Mouse (Mus musculus) neural tube, embryonic 15.5 days (tissue): ENCODE results near the gene Rhebl1. TPM values are rescaled to one million over a fixed set of nuclear protein-coding genes. Genes with fewer than 3 reads are reported as not detected.
"Not testable (repeated sequence)": the region's sequence is repeated elsewhere in the genome, so short reads cannot be mapped to it uniquely, and the experiment has no call there.

Source experiments
- ATAC-seq: fragments of 200-750 bp; cut with Nextera tagmentation; 2 replicates; pipeline ENCODE4 v1.8.0; 2017; ENCODE audit warnings: mild to moderate bottlenecking, moderate TSS enrichment, moderate library complexity; ENCODE audit not compliant: low FRiP score
- H3K27ac ChIP-seq: fragments of 300-500 bp; sonication (generic); replicated peaks from 2 replicates; pipeline ENCODE4 v1.5.1; 2015; ENCODE audit warnings: mild to moderate bottlenecking, inconsistent platforms
- H3K27me3 ChIP-seq: fragments of 300-500 bp; sonication (generic); replicated peaks from 2 replicates; pipeline ENCODE4 v1.6.1; 2015; ENCODE audit warnings: inconsistent platforms
- H3K36me3 ChIP-seq: fragments of 300-500 bp; sonication (generic); 2 replicates; pipeline ENCODE4 v1.6.1; 2015; ENCODE audit warnings: inconsistent platforms
- H3K4me1 ChIP-seq: fragments of 300-500 bp; sonication (generic); 2 replicates; pipeline ENCODE4 v1.6.1; 2015; ENCODE audit warnings: inconsistent platforms
- H3K4me2 ChIP-seq: fragments of 300-500 bp; sonication (generic); 2 replicates; pipeline ENCODE4 v1.6.1; 2015; ENCODE audit warnings: inconsistent platforms, mild to moderate bottlenecking, moderate library complexity
- H3K4me3 ChIP-seq: fragments of 300-500 bp; sonication (generic); replicated peaks from 2 replicates; pipeline ENCODE4 v1.5.1; 2015; ENCODE audit warnings: mild to moderate bottlenecking, inconsistent platforms
- H3K9ac ChIP-seq: fragments of 300-500 bp; sonication (generic); replicated peaks from 2 replicates; pipeline ENCODE4 v1.6.1; 2015; ENCODE audit warnings: mild to moderate bottlenecking, inconsistent platforms
- H3K9me3 ChIP-seq: fragments of 300-500 bp; sonication (generic); replicated peaks from 2 replicates; pipeline ENCODE4 v1.6.1; 2016; ENCODE audit warnings: inconsistent platforms
- WGBS: fragments of 180-500 bp; shearing (Covaris S2); methylation state at CpG from one replicate; pipeline ENCODE4 v1.1.7; 2015; ENCODE audit warnings: mixed read lengths; 5-methylcytosine and 5-hydroxymethylcytosine counted together
- polyA plus RNA-seq: library from polyadenylated mRNA; unstranded; fragments of >200 nt; fragmentation: Nextera tagmentation; extraction: Ambion mirVana; gene quantifications from 2 replicates; pipeline ENCODE4 v1.2.1, GENCODE M21; 2015

Rhebl1 gene
- polyA plus RNA-seq, 1 experiment from 2014 or later, result 33.2 TPM

- peak overlapping the region; percentile 31; the same call in 1 of the 2 replicates for H3K9ac ChIP-seq
- peak overlapping the region; percentile 22; the same call in 1 of the 2 replicates for H3K4me2 ChIP-seq
- peak; percentile 54 for ATAC-seq
These were observed 34.4 kb upstream of the Rhebl1 start for GRCm38 (mm10) chr15:98928598-98929240.

DNA sequence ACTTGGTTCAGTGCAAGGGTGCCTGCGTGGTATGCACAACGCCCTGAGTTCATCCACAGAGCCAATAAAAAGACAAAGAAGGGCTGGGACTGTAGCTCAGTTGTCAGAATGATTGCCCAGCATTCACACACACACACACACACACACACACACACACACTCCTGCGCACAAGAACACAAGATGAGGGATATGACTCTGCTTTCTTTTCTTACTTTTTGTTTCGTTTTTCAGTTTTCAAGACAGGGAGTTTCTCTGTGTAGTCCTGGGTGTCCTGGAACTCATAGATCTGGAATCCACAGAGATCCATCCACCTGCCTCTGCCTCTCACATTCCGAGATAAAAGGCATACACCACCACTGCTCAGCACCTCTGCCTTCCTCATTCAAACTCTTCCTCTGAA lies 33.2 kb upstream of the Rhebl1 start:
- Histone ChIP-seq H3K9me3 (no peaks in the 10 kb centered on the region), H3K4me2 (no peak overlapping the region), H3K4me3 (no peak overlapping the region), H3K4me1 (peaks cover 21% of the 10 kb centered on the region), H3K27ac (no peak overlapping the region), H3K27me3 (no peaks in the 10 kb centered on the region), H3K9ac (no peak overlapping the region), H3K36me3 (peaks cover 3% of the 10 kb centered on the region; the same call in 1 of the 2 replicates)
- 80% methylated on average over 5 of the region's 5 CpGs for WGBS
- ATAC-seq, result no peak

More at GRCm38 (mm10) chr15:98928598-98929240, 34.4 kb upstream of the Rhebl1 start:
- H3K36me3 ChIP-seq, result peaks cover 3% of the 10 kb centered on the region; the same call in 1 of the 2 replicates
- H3K4me3 ChIP-seq, result no peak overlapping the region
- no peaks in the 10 kb centered on the region for H3K9me3 ChIP-seq
- no peak overlapping the region for H3K27ac ChIP-seq
- peaks cover 25% of the 10 kb centered on the region for H3K4me1 ChIP-seq
- H3K27me3 ChIP-seq, result no peaks in the 10 kb centered on the region
- WGBS, result 17% methylated on average over 13 of the region's 13 CpGs

GRCm38 (mm10) chr15:98924682-98925081 lies 30.3 kb upstream of the Rhebl1 start:
- no peaks in the 10 kb centered on the region for H3K9me3 ChIP-seq
- H3K27me3 ChIP-seq, result no peaks in the 10 kb centered on the region
- no peak overlapping the region for H3K4me2 ChIP-seq
- no peak overlapping the region for H3K4me3 ChIP-seq
- H3K9ac ChIP-seq, result no peak overlapping the region
- no peak for ATAC-seq
- no peak overlapping the region for H3K27ac ChIP-seq
- H3K36me3 ChIP-seq, result no peaks in the 10 kb centered on the region
- WGBS, result 84% methylated on average over 3 of the region's 3 CpGs
- H3K4me1 ChIP-seq, result peaks cover 9% of the 10 kb centered on the region

GRCm38 (mm10) chr15:98923031-98923537 lies 28.7 kb upstream of the Rhebl1 start:
- no peaks in the 10 kb centered on the region for H3K36me3 ChIP-seq
- H3K27ac ChIP-seq, result no peak overlapping the region
- no peaks in the 10 kb centered on the region for H3K27me3 ChIP-seq
- H3K9ac ChIP-seq, result no peak overlapping the region
- no peak overlapping the region for H3K4me3 ChIP-seq
- no peak overlapping the region for H3K4me2 ChIP-seq
- 85% methylated on average over 2 of the region's 2 CpGs for WGBS
- H3K4me1 ChIP-seq, result peaks cover 6% of the 10 kb centered on the region
- ATAC-seq, result no peak
- no peaks in the 10 kb centered on the region for H3K9me3 ChIP-seq

GRCm38 (mm10) chr15:98922581-98922980 lies 28.2 kb upstream of the Rhebl1 start:
- Histone ChIP-seq H3K9me3 (no peaks in the 10 kb centered on the region), H3K4me3 (no peak overlapping the region), H3K9ac (no peak overlapping the region), H3K4me1 (peaks cover 6% of the 10 kb centered on the region), H3K27me3 (no peaks in the 10 kb centered on the region), H3K4me2 (no peak overlapping the region), H3K36me3 (no peaks in the 10 kb centered on the region), H3K27ac (no peak overlapping the region)
- ATAC-seq, result no peak
- 60% methylated on average over 3 of the region's 3 CpGs for WGBS

GRCm38 (mm10) chr15:98921510-98921909 lies 27.2 kb upstream of the Rhebl1 start:
- 92% methylated on average over 5 of the region's 5 CpGs for WGBS
- Histone ChIP-seq H3K9me3 (no peaks in the 10 kb centered on the region), H3K4me2 (no peak overlapping the region), H3K36me3 (no peaks in the 10 kb centered on the region), H3K4me1 (peaks cover 12% of the 10 kb centered on the region), H3K4me3 (no peak overlapping the region), H3K27ac (no peak overlapping the region), H3K27me3 (no peaks in the 10 kb centered on the region), H3K9ac (no peak overlapping the region)
- no peak for ATAC-seq

- Histone ChIP-seq H3K4me1 (peaks cover 30% of the 10 kb centered on the region), H3K27ac (peak overlapping the region; percentile 97), H3K4me2 (peak overlapping the region; percentile 81), H3K9ac (peak overlapping the region; percentile 49), H3K4me3 (peak overlapping the region; percentile 90)
- not testable (repeated sequence) for ATAC-seq, H3K9me3 ChIP-seq, H3K36me3 ChIP-seq, H3K27me3 ChIP-seq
- WGBS, result 29% methylated on average over 8 of the region's 8 CpGs
These were observed 24.2 kb upstream of the Rhebl1 start for GRCm38 (mm10) chr15:98918499-98918895.

GRCm38 (mm10) chr15:98917538-98918498 lies 23.5 kb upstream of the Rhebl1 start, which contains the start of gene Lmbr1l:
Gene Lmbr1l, minus strand, starts transcription at chr15:98918231.
- peak; percentile 99 for ATAC-seq

DNA sequence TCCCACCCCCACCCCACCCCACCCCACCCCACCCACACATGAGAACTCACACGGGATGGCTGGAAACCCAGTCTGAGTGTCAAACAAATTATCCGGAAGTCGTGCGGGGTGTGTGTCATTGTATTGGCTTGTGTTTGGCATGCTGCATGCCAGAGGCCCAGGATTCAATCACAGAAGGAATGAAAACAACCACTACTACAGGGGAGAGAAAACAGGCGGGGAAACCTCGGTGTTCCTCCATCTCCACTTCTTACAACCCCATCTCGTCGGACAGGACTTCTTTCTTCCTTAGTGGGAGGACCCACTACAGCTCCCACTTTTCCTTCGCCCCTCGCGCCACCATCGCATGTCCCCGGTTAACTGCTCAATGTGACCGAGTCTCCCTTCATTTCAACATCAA lies 22.8 kb upstream of the Rhebl1 start:
- peak overlapping the region; percentile 83 for H3K9ac ChIP-seq
- 0 out of 2 replicates have a peak, but pooled peaks have one; percentile 1 for ATAC-seq
- no peaks in the 10 kb centered on the region for H3K9me3 ChIP-seq
- H3K27me3 ChIP-seq, result no peaks in the 10 kb centered on the region
- WGBS, result 1% methylated on average over 14 of the region's 14 CpGs
- H3K4me1 ChIP-seq, result peaks cover 30% of the 10 kb centered on the region
- H3K4me3 ChIP-seq, result peak overlapping the region; percentile 90
- H3K36me3 ChIP-seq, result peaks cover 12% of the 10 kb centered on the region
- peak overlapping the region; percentile 97 for H3K27ac ChIP-seq
- H3K4me2 ChIP-seq, result peak overlapping the region; percentile 81

More at GRCm38 (mm10) chr15:98917538-98918498, 23.5 kb upstream of the Rhebl1 start, which contains the start of gene Lmbr1l:
- H3K4me1 ChIP-seq, result peaks cover 30% of the 10 kb centered on the region
- no peaks in the 10 kb centered on the region for H3K27me3 ChIP-seq
- WGBS, result under 1% methylated on average over 76 of the region's 82 CpGs
- H3K36me3 ChIP-seq, result peaks cover 5% of the 10 kb centered on the region
- peak within 1 kb of the TSS; percentile 83 for H3K9ac ChIP-seq
- H3K4me3 ChIP-seq, result peak within 1 kb of the TSS; percentile 90
- peak within 1 kb of the TSS; percentile 81 for H3K4me2 ChIP-seq
- H3K27ac ChIP-seq, result peak within 1 kb of the TSS; percentile 97
- no peaks in the 10 kb centered on the region for H3K9me3 ChIP-seq

- Histone ChIP-seq H3K9me3 (no peaks in the 10 kb centered on the region), H3K4me3 (peak overlapping the region; percentile 90), H3K9ac (peak overlapping the region; percentile 83), H3K4me1 (peaks cover 30% of the 10 kb centered on the region), H3K27me3 (no peaks in the 10 kb centered on the region), H3K36me3 (peaks cover 23% of the 10 kb centered on the region), H3K27ac (no peak overlapping the region), H3K4me2 (peak overlapping the region; percentile 81)
- WGBS, result 79% methylated on average over 4 of the region's 4 CpGs
- no peak for ATAC-seq
These were observed 21.7 kb upstream of the Rhebl1 start for GRCm38 (mm10) chr15:98916016-98916415.

DNA sequence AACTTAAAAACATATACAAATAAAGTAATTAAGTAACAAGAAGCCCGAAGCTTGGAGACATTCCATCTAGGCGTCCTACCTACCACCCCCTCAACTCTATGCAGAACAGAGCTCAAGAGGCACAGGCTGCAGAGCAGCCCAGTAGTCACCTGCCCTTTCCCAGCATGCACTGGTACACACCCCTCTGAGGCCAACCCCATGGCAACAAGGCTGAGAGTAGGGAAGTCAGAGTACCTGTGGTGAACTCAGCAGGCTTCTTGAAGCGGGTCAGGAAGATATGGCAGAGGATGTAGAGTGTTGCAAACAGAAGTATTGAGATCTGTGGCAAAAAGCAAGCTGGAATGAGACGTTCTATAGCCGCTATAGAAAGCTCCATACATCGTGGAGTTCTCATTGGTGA lies 20.6 kb upstream of the Rhebl1 start:
- ATAC-seq, result no peak
- H3K27me3 ChIP-seq, result no peaks in the 10 kb centered on the region
- WGBS, result 96% methylated on average over 6 of the region's 6 CpGs
- H3K4me3 ChIP-seq, result no peak overlapping the region
- peaks cover 30% of the 10 kb centered on the region for H3K4me1 ChIP-seq
- no peak overlapping the region for H3K27ac ChIP-seq
- H3K9ac ChIP-seq, result no peak overlapping the region
- no peak overlapping the region for H3K4me2 ChIP-seq
- H3K9me3 ChIP-seq, result no peaks in the 10 kb centered on the region
- peaks cover 33% of the 10 kb centered on the region for H3K36me3 ChIP-seq
